Mouse (Mus musculus) heart, postnatal 0 days (tissue): ENCODE results near the gene Slc6a19.

Experiments used
- CTCF ChIP-seq: IDR thresholded peaks from 2 replicates; pipeline ENCODE4 v1.5.1; 2016; ENCODE audit warnings: antibody characterized with exemption, control low read depth, low read depth
- EP300 ChIP-seq: IDR thresholded peaks from 2 replicates; pipeline ENCODE4 v1.6.1; 2016; ENCODE audit warnings: antibody characterized with exemption, low read depth

- TF ChIP-seq CTCF (no peak), EP300 (no peak)
These were observed 66.8 kb downstream of the Slc6a19 start for GRCm38 (mm10) chr13:73637826-73638225.
